Mouse (Mus musculus): ENCODE data around the gene Tmc1.

Tmc1 gene

GRCm38 (mm10) chr19:20953874-20954273 is at the start of gene Tmc1:
Gene Tmc1 (minus strand): TSS chr19:20954202.
- WGBS, result 78% methylated on average over 6 of the region's 6 CpGs

GRCm38 (mm10) chr19:20979244-20979643 is 25.2 kb upstream of the Tmc1 start:
- 91% methylated on average over 2 of the region's 2 CpGs for WGBS

- WGBS, result 33% methylated on average over 1 of the region's 1 CpGs
Observed at GRCm38 (mm10) chr19:20978148-20978547, 24.1 kb upstream of the Tmc1 start.

- WGBS, result 95% methylated on average over 1 of the region's 1 CpGs
Observed at GRCm38 (mm10) chr19:20971926-20972325, 17.9 kb upstream of the Tmc1 start.

GRCm38 (mm10) chr19:20954815-20955214 is 813 bp upstream of the Tmc1 start:
- WGBS, result 68% methylated on average over 5 of the region's 5 CpGs

- 56% methylated on average over 4 of the region's 4 CpGs for WGBS
Observed at GRCm38 (mm10) chr19:20944446-20944845, 9.6 kb downstream of the Tmc1 start.

GRCm38 (mm10) chr19:20924282-20924681 is 29.7 kb downstream of the Tmc1 start:
- WGBS, result 39% methylated on average over 7 of the region's 7 CpGs

GRCm38 (mm10) chr19:20923336-20924211 is 30.4 kb downstream of the Tmc1 start:
- 20% methylated on average over 10 of the region's 10 CpGs for WGBS

GRCm38 (mm10) chr19:20918241-20918640 is 35.8 kb downstream of the Tmc1 start:
- WGBS, result 68% methylated on average over 4 of the region's 4 CpGs

- WGBS, result 86% methylated on average over 2 of the region's 2 CpGs
Observed at GRCm38 (mm10) chr19:20915151-20915550, 38.9 kb downstream of the Tmc1 start.

GRCm38 (mm10) chr19:20910356-20910755 is 43.6 kb downstream of the Tmc1 start:
- 83% methylated on average over 5 of the region's 5 CpGs for WGBS

- 47% methylated on average over 2 of the region's 2 CpGs for WGBS
Observed at GRCm38 (mm10) chr19:20881205-20881604, 72.8 kb downstream of the Tmc1 start.

- WGBS, result 80% methylated on average over 4 of the region's 4 CpGs
Observed at GRCm38 (mm10) chr19:20875881-20876280, 78.1 kb downstream of the Tmc1 start.

- 89% methylated on average over 4 of the region's 4 CpGs for WGBS
Observed at GRCm38 (mm10) chr19:20861779-20862178, 92.2 kb downstream of the Tmc1 start.

GRCm38 (mm10) chr19:20860270-20860669 is 93.7 kb downstream of the Tmc1 start:
- WGBS, result 69% methylated on average over 1 of the region's 1 CpGs

GRCm38 (mm10) chr19:20848906-20849305 is 105.1 kb downstream of the Tmc1 start:
- 53% methylated on average over 5 of the region's 5 CpGs for WGBS

GRCm38 (mm10) chr19:20847476-20848073 is 106.4 kb downstream of the Tmc1 start:
- WGBS, result 76% methylated on average over 3 of the region's 3 CpGs

- 93% methylated on average over 2 of the region's 2 CpGs for WGBS
Observed at GRCm38 (mm10) chr19:20837422-20837821, 116.6 kb downstream of the Tmc1 start.

GRCm38 (mm10) chr19:20836055-20836845 is 117.8 kb downstream of the Tmc1 start:
- 58% methylated on average over 9 of the region's 9 CpGs for WGBS

GRCm38 (mm10) chr19:20834895-20835294 is 119.1 kb downstream of the Tmc1 start:
- WGBS, result 79% methylated on average over 1 of the region's 1 CpGs

- WGBS, result 19% methylated on average over 6 of the region's 6 CpGs
Observed at GRCm38 (mm10) chr19:20797558-20798101, 156.4 kb downstream of the Tmc1 start.

- 77% methylated on average over 4 of the region's 4 CpGs for WGBS
Observed at GRCm38 (mm10) chr19:20796001-20796400, 158.0 kb downstream of the Tmc1 start.
